Mouse (Mus musculus) small intestine, adult 2 months (tissue): Measurements from ENCODE around the gene Zc3h8. TPM values are rescaled to one million over a fixed set of nuclear protein-coding genes. Genes with fewer than 3 reads are reported as not detected.

ENCODE experiments used
- H3K27ac ChIP-seq: fragments of 200-500 bp; 2 replicates; pipeline ENCODE4 v1.5.1; 2012; ENCODE audit warnings: low read depth, low read length, control low read depth, inconsistent platforms; ENCODE audit not compliant: insufficient read depth
- H3K27me3 ChIP-seq: fragments of 200-500 bp; 2 replicates; pipeline ENCODE4 v1.6.1; 2012; ENCODE audit warnings: mild to moderate bottlenecking, moderate library complexity, low read length, inconsistent platforms; ENCODE audit not compliant: control insufficient read depth, insufficient read depth
- H3K36me3 ChIP-seq: fragments of 200-500 bp; 2 replicates; pipeline ENCODE4 v1.6.1; 2012; ENCODE audit warnings: mild to moderate bottlenecking, low read length, control low read depth, inconsistent platforms; ENCODE audit not compliant: control insufficient read depth, insufficient read depth
- H3K4me1 ChIP-seq: fragments of 200-500 bp; 2 replicates; pipeline ENCODE4 v1.6.1; 2012; ENCODE audit warnings: low read length, inconsistent platforms, mixed read lengths; ENCODE audit not compliant: control insufficient read depth, insufficient read depth, insufficient read length
- H3K4me3 ChIP-seq: fragments of 200-500 bp; 2 replicates; pipeline ENCODE4 v1.5.1; 2012; ENCODE audit warnings: low read depth, mild to moderate bottlenecking, control low read depth, inconsistent platforms, low read length, moderate library complexity
- CTCF ChIP-seq: fragments of 200-500 bp; IDR thresholded peaks from 2 replicates; pipeline ENCODE4 v1.5.1; 2012; ENCODE audit warnings: low read depth, mild to moderate bottlenecking, control low read depth, inconsistent platforms, low read length, moderate library complexity, mixed read lengths; ENCODE audit not compliant: insufficient replicate concordance, insufficient read length; ENCODE audit errors: extremely low read depth
- POLR2A ChIP-seq: fragments of 200-500 bp; IDR thresholded peaks from 2 replicates; pipeline ENCODE4 v1.6.1; 2012; ENCODE audit warnings: low read depth, mild to moderate bottlenecking, control low read depth, inconsistent platforms, low read length, moderate library complexity
- WGBS: fragments of 180-500 bp; shearing (Covaris S2); methylation state at CpG from one replicate; pipeline ENCODE4 v1.1.7; 2018; 5-methylcytosine and 5-hydroxymethylcytosine counted together
- polyA plus RNA-seq: library from polyadenylated mRNA; depleted of rRNA; stranded (reverse); fragments of >200 nt; gene quantifications from 2 replicates; pipeline ENCODE4 v1.2.3, GENCODE M21; 2012; rRNA removed

Zc3h8 gene
- polyA plus RNA-seq, result 0.33 and 0.44 TPM in 2 replicates

DNA sequence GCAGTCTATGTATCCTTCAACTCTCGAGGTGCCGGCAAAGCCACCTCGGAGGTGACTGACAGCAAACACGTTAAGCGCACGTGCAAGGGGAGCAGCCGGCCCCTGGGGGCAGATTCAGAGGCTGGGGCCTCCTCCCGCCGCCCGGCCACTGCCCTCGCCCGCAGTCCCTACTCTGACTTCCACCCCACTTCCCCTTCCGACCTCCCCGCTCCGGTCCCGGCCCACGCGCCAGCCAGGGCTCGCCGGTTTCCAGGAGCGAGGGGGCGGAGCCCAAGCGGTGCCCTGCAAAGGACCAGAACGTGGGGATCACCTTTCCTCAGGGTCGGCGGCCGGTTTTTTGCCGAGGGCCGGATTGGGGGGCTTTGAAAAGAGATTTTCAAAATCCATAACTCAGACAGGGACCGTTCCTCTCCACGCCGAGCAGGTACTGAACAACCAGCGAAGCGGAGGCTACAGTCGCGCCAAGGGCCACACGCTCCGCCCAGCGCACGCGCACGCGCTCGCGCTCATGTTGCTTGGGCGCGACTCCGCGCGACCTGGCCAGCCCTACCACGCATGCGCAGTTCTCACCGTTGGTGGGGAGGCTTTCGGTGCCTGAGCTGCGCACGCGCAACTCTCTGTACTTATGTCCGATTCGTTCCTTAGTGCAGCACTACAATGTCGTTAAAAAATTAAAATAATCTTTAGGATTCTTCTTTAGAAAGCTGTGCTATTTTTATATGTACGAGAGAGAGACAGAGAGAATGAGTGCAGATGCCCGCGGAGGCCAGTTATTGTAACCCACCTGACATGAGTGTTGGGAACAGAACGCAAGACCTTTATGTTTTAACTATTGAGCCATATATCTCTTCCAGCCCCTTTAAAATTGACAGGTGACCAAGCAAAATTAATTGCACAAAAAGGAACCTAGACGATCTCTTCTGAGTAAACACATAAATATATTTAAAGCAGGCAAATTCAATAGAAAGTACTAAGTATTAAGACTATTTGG is at the start of gene Zc3h8:
Gene Zc3h8 (minus strand): TSS at position 540 of the 991 bp plus-strand sequence.
- Histone ChIP-seq H3K36me3 (peaks cover 4% of the 10 kb centered on the region; the same call in 1 of the 2 replicates), H3K27me3 (no peaks in the 10 kb centered on the region), H3K4me1 (no peaks in the 10 kb centered on the region), H3K27ac (0 out of 2 replicates have a peak within 1 kb of the TSS, but pooled peaks have one; percentile 31), H3K4me3 (peak within 1 kb of the TSS; percentile 73)
- TF ChIP-seq CTCF, result no peak
- peak; percentile 64; the same call in 1 of the 2 replicates for TF ChIP-seq POLR2A
- 1% methylated on average over 65 of the region's 65 CpGs for WGBS

DNA sequence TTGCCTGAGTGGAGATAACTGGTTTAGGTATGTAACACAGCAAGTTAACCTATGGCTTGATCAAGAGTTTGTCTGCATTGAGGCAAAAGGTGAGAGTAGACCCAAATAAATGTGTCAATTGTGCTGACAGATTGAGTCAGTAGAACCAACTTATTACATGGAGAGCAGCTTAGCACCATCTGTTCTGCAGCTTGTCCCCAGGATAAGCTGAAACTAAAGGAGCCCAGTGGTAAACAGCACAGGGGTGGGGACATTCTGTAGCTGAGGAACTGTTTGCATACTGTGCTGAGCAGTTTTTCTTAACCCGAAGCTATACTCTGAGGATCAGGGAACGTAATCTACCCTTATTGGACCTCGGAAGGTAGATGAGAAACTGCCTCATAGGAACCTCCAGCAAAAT is 40.9 kb upstream of the Zc3h8 start:
- no peaks in the 10 kb centered on the region for H3K36me3 ChIP-seq
- H3K4me3 ChIP-seq, result no peak overlapping the region
- no peaks in the 10 kb centered on the region for H3K27me3 ChIP-seq
- H3K4me1 ChIP-seq, result no peaks in the 10 kb centered on the region
- no peak overlapping the region for H3K27ac ChIP-seq
- TF ChIP-seq CTCF (no peak), POLR2A (no peak)
- WGBS, result 79% methylated on average over 3 of the region's 3 CpGs

DNA sequence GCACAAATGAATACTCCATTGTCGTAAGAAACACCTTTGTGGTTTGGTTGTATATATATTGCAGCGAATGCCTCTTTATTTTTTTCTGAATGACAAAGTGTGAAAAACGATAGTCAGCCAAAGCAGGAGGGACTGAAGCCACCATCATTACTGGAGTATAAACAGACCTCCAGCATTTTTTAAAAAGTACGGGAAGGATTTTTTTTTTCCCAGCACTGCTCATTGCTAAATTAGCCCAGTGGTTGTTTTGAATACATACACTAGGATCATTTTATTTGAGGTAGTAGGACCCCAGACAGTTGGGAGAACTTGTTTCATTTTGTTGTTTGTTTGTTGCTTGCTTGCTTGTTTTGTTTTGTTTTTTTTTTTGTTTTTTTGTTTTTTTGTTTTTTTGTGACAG is 31.7 kb upstream of the Zc3h8 start:
- no peak overlapping the region for H3K27ac ChIP-seq
- no peak overlapping the region for H3K4me3 ChIP-seq
- TF ChIP-seq CTCF (no peak), POLR2A (no peak)
- H3K36me3 ChIP-seq, result no peaks in the 10 kb centered on the region
- no peaks in the 10 kb centered on the region for H3K4me1 ChIP-seq
- H3K27me3 ChIP-seq, result no peaks in the 10 kb centered on the region
- 86% methylated on average over 4 of the region's 4 CpGs for WGBS

DNA sequence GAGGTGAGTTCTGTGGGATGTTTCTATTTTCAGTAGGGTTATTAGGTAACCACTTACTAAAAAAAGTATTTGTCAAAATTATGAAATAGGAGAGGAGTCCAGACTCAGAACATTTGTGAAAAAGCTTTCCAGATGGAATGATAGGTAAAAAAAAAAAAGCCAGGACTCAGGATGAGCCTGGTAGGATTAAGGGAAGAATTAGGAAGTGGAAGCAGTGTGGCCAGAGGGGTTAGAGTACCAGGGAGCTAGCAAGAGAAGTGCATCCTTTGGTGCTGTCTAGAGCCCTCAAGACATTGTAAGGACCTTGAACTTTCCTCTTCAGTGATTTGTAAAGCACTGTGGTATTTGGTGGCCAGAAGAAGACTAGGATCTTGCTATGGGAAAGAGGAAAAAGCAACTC is 28.4 kb upstream of the Zc3h8 start:
- TF ChIP-seq POLR2A, result no peak
- no peak overlapping the region for H3K27ac ChIP-seq
- no peaks in the 10 kb centered on the region for H3K36me3 ChIP-seq
- H3K27me3 ChIP-seq, result no peaks in the 10 kb centered on the region
- H3K4me3 ChIP-seq, result no peak overlapping the region
- H3K4me1 ChIP-seq, result peaks cover 2% of the 10 kb centered on the region; the same call in 1 of the 2 replicates

DNA sequence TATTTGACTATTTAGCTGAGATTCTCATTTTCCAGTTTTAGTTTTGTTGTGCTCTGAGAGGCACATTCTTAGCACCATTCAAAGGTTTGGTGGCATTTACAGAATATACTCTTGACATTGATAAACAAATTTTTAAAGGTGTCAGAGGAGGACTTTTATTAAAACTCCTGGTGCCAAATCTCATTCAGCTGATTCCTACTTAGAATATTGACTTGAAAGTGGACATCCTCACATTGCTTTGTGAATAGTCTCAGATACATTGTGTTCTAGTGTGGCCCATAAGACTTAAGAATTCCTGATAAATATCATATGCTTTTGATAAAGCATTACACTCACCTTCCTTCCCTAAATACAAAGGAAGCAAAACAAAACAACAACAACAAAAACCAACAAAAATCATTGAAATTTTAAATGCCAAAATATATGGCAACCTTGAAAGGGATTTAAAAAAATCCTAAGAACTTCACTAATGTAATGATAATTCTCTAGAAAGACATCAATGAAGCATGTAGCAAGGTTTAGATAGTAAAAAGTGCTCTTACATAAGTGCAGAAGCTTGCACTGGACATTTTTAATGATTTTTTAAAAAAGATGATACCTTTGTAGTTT is 24.7 kb upstream of the Zc3h8 start:
- no peak overlapping the region for H3K27ac ChIP-seq

DNA sequence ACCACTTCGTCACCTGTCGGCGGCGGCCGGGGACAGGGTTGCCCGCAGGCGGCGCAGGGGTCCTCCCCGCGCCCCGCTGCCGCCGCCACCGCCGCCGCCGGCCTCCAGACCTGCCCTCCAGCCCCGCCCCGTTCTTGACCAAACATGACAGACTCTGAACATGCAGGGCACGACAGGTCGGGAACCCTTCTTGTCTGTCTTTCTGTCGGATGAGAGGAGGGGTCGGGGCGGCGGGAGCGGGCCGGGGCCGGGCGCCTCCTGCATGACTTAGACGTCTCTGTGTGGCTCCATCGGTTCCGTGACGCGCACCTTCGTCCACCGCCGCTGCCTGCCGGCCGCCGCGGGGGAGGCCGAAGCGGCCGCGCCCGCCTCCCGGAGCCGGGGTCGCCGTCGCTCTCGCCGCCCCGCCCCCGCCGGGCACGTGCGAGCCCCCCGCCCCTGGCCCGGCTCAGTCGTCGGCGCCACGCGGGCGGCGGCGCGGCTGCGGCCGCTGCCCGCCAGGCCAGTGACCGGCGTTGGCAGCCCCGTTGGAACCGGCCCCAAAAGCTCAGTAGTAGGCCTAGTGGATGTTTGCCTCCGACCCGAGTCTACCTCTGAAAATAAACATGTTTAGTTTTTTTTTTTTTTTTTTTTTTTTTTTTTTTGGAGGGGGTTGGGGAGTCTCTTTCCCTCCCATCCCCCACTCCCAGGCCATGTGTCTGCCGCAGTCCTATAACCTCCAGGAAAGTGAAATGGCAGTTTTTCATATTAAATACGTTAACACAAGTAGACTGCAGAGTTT is 24.0 kb upstream of the Zc3h8 start, which contains the start of gene Gm10762:
Gene Gm10762 (minus strand): TSS at position 65 of the 781 bp plus-strand sequence.
- TF ChIP-seq POLR2A, result no peak; the same call in 1 of the 2 replicates
- no peak for TF ChIP-seq CTCF
- H3K27ac ChIP-seq, result peak within 1 kb of the TSS; percentile 99
- no peaks in the 10 kb centered on the region for H3K27me3 ChIP-seq
- peaks cover 2% of the 10 kb centered on the region; the same call in 1 of the 2 replicates for H3K4me1 ChIP-seq
- H3K36me3 ChIP-seq, result no peaks in the 10 kb centered on the region
- 3% methylated on average over 79 of the region's 80 CpGs for WGBS
- peak within 1 kb of the TSS; percentile 80 for H3K4me3 ChIP-seq

More for the DNA sequence above, 24.7 kb upstream of the Zc3h8 start:
- no peaks in the 10 kb centered on the region for H3K36me3 ChIP-seq
- TF ChIP-seq CTCF (no peak), POLR2A (no peak)
- peaks cover 2% of the 10 kb centered on the region; the same call in 1 of the 2 replicates for H3K4me1 ChIP-seq
- no peaks in the 10 kb centered on the region for H3K27me3 ChIP-seq
- H3K4me3 ChIP-seq, result no peak overlapping the region
